Mouse (Mus musculus) macrophage (primary cell): ENCODE results near the gene Leng8. TPM values are rescaled to one million over a fixed set of nuclear protein-coding genes. Genes with fewer than 3 reads are reported as not detected.
A peak's percentile ranks its signal among the peaks of the same experiment; 100 is the strongest.

Experiments used
- H3K27ac ChIP-seq: fragments of 350-480 bp; formaldehyde crosslinking; 2 replicates; pipeline ENCODE4 v1.9.0; 2021
- H3K36me3 ChIP-seq: fragments of 350-480 bp; formaldehyde crosslinking; 2 replicates; pipeline ENCODE4 v1.9.0; 2021; ENCODE audit errors: inconsistent target
- H3K4me3 ChIP-seq: fragments of 350-480 bp; formaldehyde crosslinking; 2 replicates; pipeline ENCODE4 v1.9.0; 2021; ENCODE audit errors: inconsistent target
- H3K79me2 ChIP-seq: fragments of 350-480 bp; formaldehyde crosslinking; 2 replicates; pipeline ENCODE4 v1.9.0; 2021; ENCODE audit errors: inconsistent target
- WGBS: methylation state at CpG from one replicate; pipeline ENCODE4 v1.1.7; 2026; ENCODE audit warnings: inconsistent platforms; ENCODE audit not compliant: missing documents; 5-methylcytosine and 5-hydroxymethylcytosine counted together
- polyA plus RNA-seq: library from polyadenylated mRNA; stranded (reverse); fragments of 250-400 nt; gene quantifications from 3 replicates; pipeline ENCODE4 v1.2.4, GENCODE M21; 2018; ENCODE audit warnings: inconsistent platforms

Leng8 gene
- polyA plus RNA-seq, 1 experiment from 2014 or later: 21.9 TPM

GRCm38 (mm10) chr7:4137746-4138145, 907 bp downstream of the Leng8 start:
- H3K36me3 ChIP-seq: peaks cover 43% of the 10 kb centered on the region
- H3K27ac ChIP-seq: peak overlapping the region; percentile 22; the same call in 1 of the 2 replicates
- 68% methylated on average over 3 of the region's 3 CpGs for whole genome bisulfite sequencing
- H3K4me3 ChIP-seq: peak overlapping the region; percentile 84
- peaks cover 71% of the 10 kb centered on the region for H3K79me2 ChIP-seq

GRCm38 (mm10) chr7:4138181-4138580, 1.3 kb downstream of the Leng8 start:
- H3K4me3 ChIP-seq: peak overlapping the region; percentile 84; the same call in 1 of the 2 replicates
- peaks cover 76% of the 10 kb centered on the region for H3K79me2 ChIP-seq
- peaks cover 47% of the 10 kb centered on the region for H3K36me3 ChIP-seq
- 78% methylated on average over 2 of the region's 2 CpGs for WGBS
- no peak overlapping the region for H3K27ac ChIP-seq

GRCm38 (mm10) chr7:4138671-4139070, 1.8 kb downstream of the Leng8 start:
- WGBS: 94% methylated on average over 7 of the region's 7 CpGs
- H3K36me3 ChIP-seq: peaks cover 51% of the 10 kb centered on the region
- no peak overlapping the region for H3K4me3 ChIP-seq
- H3K79me2 ChIP-seq: peaks cover 77% of the 10 kb centered on the region
- H3K27ac ChIP-seq: no peak overlapping the region

GRCm38 (mm10) chr7:4139391-4139790, 2.6 kb downstream of the Leng8 start:
- Histone ChIP-seq H3K4me3 (no peak overlapping the region), H3K79me2 (peaks cover 77% of the 10 kb centered on the region), H3K36me3 (peaks cover 58% of the 10 kb centered on the region), H3K27ac (no peak overlapping the region)
- WGBS: 95% methylated on average over 5 of the region's 5 CpGs

- WGBS: 91% methylated on average over 6 of the region's 6 CpGs
- Histone ChIP-seq H3K4me3 (no peak overlapping the region), H3K79me2 (peaks cover 68% of the 10 kb centered on the region), H3K27ac (no peak overlapping the region), H3K36me3 (peaks cover 70% of the 10 kb centered on the region)
These were observed 4.9 kb downstream of the Leng8 start for GRCm38 (mm10) chr7:4141648-4142325.

- H3K79me2 ChIP-seq: peaks cover 72% of the 10 kb centered on the region
- 96% methylated on average over 9 of the region's 10 CpGs for WGBS
- no peak overlapping the region for H3K4me3 ChIP-seq
- H3K27ac ChIP-seq: no peak overlapping the region
- peaks cover 70% of the 10 kb centered on the region for H3K36me3 ChIP-seq
These were observed 6.1 kb downstream of the Leng8 start for GRCm38 (mm10) chr7:4142796-4143445.

GRCm38 (mm10) chr7:4143506-4143905, 6.7 kb downstream of the Leng8 start:
- Histone ChIP-seq H3K79me2 (peaks cover 72% of the 10 kb centered on the region), H3K4me3 (no peak overlapping the region), H3K36me3 (peaks cover 69% of the 10 kb centered on the region), H3K27ac (no peak overlapping the region)
- 95% methylated on average over 19 of the region's 19 CpGs for WGBS

- WGBS: 93% methylated on average over 13 of the region's 13 CpGs
- no peak overlapping the region for H3K27ac ChIP-seq
- no peak overlapping the region for H3K4me3 ChIP-seq
- H3K79me2 ChIP-seq: peaks cover 70% of the 10 kb centered on the region
- H3K36me3 ChIP-seq: peaks cover 64% of the 10 kb centered on the region
These were observed 7.2 kb downstream of the Leng8 start for GRCm38 (mm10) chr7:4144046-4144445.

GRCm38 (mm10) chr7:4144766-4145551, 8.1 kb downstream of the Leng8 start:
- peaks cover 61% of the 10 kb centered on the region for H3K79me2 ChIP-seq
- H3K36me3 ChIP-seq: peaks cover 54% of the 10 kb centered on the region
- no peak overlapping the region for H3K4me3 ChIP-seq
- H3K27ac ChIP-seq: no peak overlapping the region
- WGBS: 97% methylated on average over 20 of the region's 20 CpGs

- 70% methylated on average over 5 of the region's 6 CpGs for WGBS
- no peak overlapping the region for H3K27ac ChIP-seq
- no peak overlapping the region for H3K4me3 ChIP-seq
- peaks cover 47% of the 10 kb centered on the region for H3K36me3 ChIP-seq
- H3K79me2 ChIP-seq: peaks cover 54% of the 10 kb centered on the region
These were observed 8.8 kb downstream of the Leng8 start for GRCm38 (mm10) chr7:4145552-4146190.

GRCm38 (mm10) chr7:4146241-4147180, 9.7 kb downstream of the Leng8 start:
- no peak overlapping the region for H3K4me3 ChIP-seq
- peaks cover 46% of the 10 kb centered on the region; the same call in 1 of the 2 replicates for H3K79me2 ChIP-seq
- WGBS: 97% methylated on average over 23 of the region's 23 CpGs
- no peak overlapping the region for H3K27ac ChIP-seq
- H3K36me3 ChIP-seq: peaks cover 39% of the 10 kb centered on the region

GRCm38 (mm10) chr7:4147371-4147770, 10.5 kb downstream of the Leng8 start:
- Histone ChIP-seq H3K4me3 (no peak overlapping the region), H3K36me3 (peaks cover 30% of the 10 kb centered on the region)

GRCm38 (mm10) chr7:4147836-4148235, 11.0 kb downstream of the Leng8 start:
- Histone ChIP-seq H3K79me2 (peaks cover 33% of the 10 kb centered on the region; the same call in 1 of the 2 replicates), H3K27ac (no peak overlapping the region), H3K4me3 (no peak overlapping the region), H3K36me3 (peaks cover 26% of the 10 kb centered on the region)
- 82% methylated on average over 4 of the region's 4 CpGs for WGBS

More at GRCm38 (mm10) chr7:4147371-4147770, 10.5 kb downstream of the Leng8 start:
- 87% methylated on average over 20 of the region's 20 CpGs for WGBS
- Histone ChIP-seq H3K79me2 (peaks cover 37% of the 10 kb centered on the region; the same call in 1 of the 2 replicates), H3K27ac (no peak overlapping the region)
